Mouse (Mus musculus) ES-Bruce4 (cell line): ENCODE measurements around the gene Ssu2. TPM values are rescaled to one million over a fixed set of nuclear protein-coding genes. Genes with fewer than 3 reads are reported as not detected.

ENCODE experiments used
- H3K27ac ChIP-seq: 2 replicates; pipeline ENCODE4 v1.5.1; 2012; ENCODE audit warnings: low read length, inconsistent platforms; ENCODE audit not compliant: insufficient read depth
- H3K27me3 ChIP-seq: 2 replicates; pipeline ENCODE4 v1.6.1; 2012; ENCODE audit warnings: mild to moderate bottlenecking, low read length, inconsistent platforms; ENCODE audit not compliant: control insufficient read depth, poor library complexity, insufficient read depth, severe bottlenecking
- H3K36me3 ChIP-seq: 2 replicates; pipeline ENCODE4 v1.6.1; 2012; ENCODE audit warnings: inconsistent platforms, mild to moderate bottlenecking, low read length, moderate library complexity; ENCODE audit not compliant: control insufficient read depth, poor library complexity, insufficient read depth, severe bottlenecking
- H3K4me1 ChIP-seq: one replicate; pipeline ENCODE4 v1.8.1; 2011; ENCODE audit warnings: low read length; ENCODE audit not compliant: control insufficient read depth, insufficient read depth
- H3K4me3 ChIP-seq: 2 replicates; pipeline ENCODE4 v1.5.1; 2011; ENCODE audit warnings: low read depth, mild to moderate bottlenecking, low read length
- H3K9ac ChIP-seq: 2 replicates; pipeline ENCODE4 v1.6.1; 2012; ENCODE audit warnings: low read depth, mild to moderate bottlenecking, inconsistent platforms; ENCODE audit not compliant: poor library complexity, severe bottlenecking
- H3K9me3 ChIP-seq: replicated peaks from 2 replicates; pipeline ENCODE4 v1.6.1; 2012; ENCODE audit warnings: mild to moderate bottlenecking, low read length, inconsistent platforms; ENCODE audit not compliant: control insufficient read depth, poor library complexity, insufficient read depth, severe bottlenecking
- CTCF ChIP-seq: IDR thresholded peaks from one replicate; pipeline ENCODE4 v1.8.1; 2011; ENCODE audit warnings: low read depth, low read length
- EP300 ChIP-seq: IDR thresholded peaks from 2 replicates; pipeline ENCODE4 v1.6.1; 2011; ENCODE audit warnings: low read depth, low read length; ENCODE audit not compliant: insufficient read depth
- POLR2A ChIP-seq: IDR thresholded peaks from one replicate; pipeline ENCODE4 v1.8.1; 2011; ENCODE audit warnings: low read length; ENCODE audit not compliant: insufficient read depth
- polyA plus RNA-seq: library from polyadenylated mRNA; stranded (reverse); fragments of >200 nt; gene quantifications from 2 replicates; pipeline ENCODE4 v1.2.4, GENCODE M21; 2011; ENCODE audit warnings: low read depth; ENCODE audit not compliant: missing spikeins, insufficient read depth, insufficient read length

The Ssu2 gene
- polyA plus RNA-seq, 1 experiment, result not detected

DNA sequence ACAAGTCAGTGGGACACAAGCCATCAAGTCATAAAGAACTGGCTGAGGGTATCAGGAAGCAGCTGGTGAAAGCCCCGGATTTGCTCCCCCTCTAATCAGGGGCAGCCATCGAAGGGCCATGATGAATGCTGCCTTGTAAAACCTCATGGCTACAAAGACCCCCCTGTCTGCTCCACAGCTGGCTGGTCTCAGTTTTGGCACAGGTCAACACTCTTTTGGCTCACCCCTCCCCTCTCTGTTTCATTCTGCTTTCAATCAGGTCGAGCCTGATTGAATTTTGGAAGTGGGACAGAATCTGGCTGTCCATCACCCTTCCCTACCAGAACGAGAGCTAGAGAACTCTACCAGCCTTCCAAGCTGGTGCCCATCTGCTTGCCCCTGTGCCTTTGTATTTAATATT, 76.4 kb downstream of the Ssu2 start:
- Histone ChIP-seq H3K9ac (no peak overlapping the region), H3K4me3 (no peak overlapping the region), H3K27me3 (no peaks in the 10 kb centered on the region), H3K4me1 (no peaks in the 10 kb centered on the region), H3K36me3 (no peaks in the 10 kb centered on the region), H3K27ac (no peak overlapping the region), H3K9me3 (no peaks in the 10 kb centered on the region; the same call in 1 of the 2 replicates)
- TF ChIP-seq CTCF, result no peak
- no peak for TF ChIP-seq EP300
- TF ChIP-seq POLR2A, result no peak

DNA sequence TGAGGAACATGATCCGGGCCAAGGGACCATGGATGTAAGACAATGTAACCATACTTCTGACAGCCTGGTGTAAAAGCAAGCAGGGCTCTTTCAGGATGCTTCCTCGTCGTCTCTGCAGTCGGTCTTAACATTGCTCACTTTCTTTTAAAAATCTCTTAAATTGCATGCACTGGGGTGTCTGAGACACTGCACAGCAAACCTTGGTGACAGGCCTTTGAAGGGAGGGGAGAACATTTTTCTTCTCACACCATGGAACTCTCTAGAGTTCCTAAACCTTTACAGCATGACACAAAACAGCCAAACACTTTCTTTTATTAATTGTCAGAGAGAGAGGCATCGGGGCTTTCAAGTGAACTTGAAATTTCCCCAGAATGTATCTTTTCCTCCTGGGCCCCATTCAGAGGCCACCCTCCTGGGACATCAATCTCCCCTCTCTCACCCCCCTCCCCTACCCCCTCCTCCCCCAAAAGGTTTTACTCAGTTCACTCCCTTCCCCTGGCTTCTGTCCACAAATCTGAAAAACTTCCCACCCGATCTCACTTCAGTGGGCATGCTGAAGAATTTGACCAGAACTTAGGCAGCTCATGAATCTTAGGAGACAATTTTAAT, 78.4 kb downstream of the Ssu2 start:
- H3K27ac ChIP-seq, result no peak overlapping the region
- H3K9me3 ChIP-seq, result no peaks in the 10 kb centered on the region; the same call in 1 of the 2 replicates
- no peaks in the 10 kb centered on the region for H3K4me1 ChIP-seq
- H3K9ac ChIP-seq, result no peak overlapping the region
- no peak for TF ChIP-seq POLR2A
- no peak for TF ChIP-seq EP300
- TF ChIP-seq CTCF, result no peak
- no peaks in the 10 kb centered on the region for H3K27me3 ChIP-seq
- H3K4me3 ChIP-seq, result no peak overlapping the region
- no peaks in the 10 kb centered on the region for H3K36me3 ChIP-seq

Other genes starting within 250 kb of the Ssu2 start
- not detected in 2 replicates for gene Lmcd1, start 114.3 kb downstream of the Ssu2 start, polyA plus RNA-seq
- not detected in 2 replicates for gene Cav3, start 71.5 kb upstream of the Ssu2 start, polyA plus RNA-seq
- gene Oxtr, start 101.9 kb upstream of the Ssu2 start, polyA plus RNA-seq, result 0.16 TPM in 1 of 2 replicates, not detected in the other